Mouse (Mus musculus): ENCODE results near the gene Ass1.

Ass1 gene

DNA sequence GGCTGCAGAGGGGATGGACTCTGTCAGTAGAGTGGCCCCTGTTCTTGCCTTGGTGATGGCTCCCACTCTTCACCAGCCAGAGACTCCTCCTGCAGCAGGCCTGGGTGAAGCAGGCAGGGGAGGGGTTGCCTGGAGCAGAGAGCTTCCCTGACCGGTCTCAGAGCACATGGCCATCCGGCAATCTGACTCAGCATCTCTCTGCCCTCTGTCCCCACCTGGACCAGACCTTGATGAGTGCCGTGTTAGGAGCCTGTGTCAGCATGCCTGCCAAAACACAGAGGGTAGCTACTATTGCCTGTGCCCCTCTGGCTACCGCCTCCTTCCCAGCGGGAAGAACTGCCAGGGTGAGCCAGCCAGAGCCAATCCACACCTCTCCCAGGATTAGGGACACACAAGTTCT is 11.5 kb upstream of the Ass1 start:
- in situ Hi-C loops (cut with MboI; ENCODE audit: unreplicated experiment in 2 of 2), result no loop called here

DNA sequence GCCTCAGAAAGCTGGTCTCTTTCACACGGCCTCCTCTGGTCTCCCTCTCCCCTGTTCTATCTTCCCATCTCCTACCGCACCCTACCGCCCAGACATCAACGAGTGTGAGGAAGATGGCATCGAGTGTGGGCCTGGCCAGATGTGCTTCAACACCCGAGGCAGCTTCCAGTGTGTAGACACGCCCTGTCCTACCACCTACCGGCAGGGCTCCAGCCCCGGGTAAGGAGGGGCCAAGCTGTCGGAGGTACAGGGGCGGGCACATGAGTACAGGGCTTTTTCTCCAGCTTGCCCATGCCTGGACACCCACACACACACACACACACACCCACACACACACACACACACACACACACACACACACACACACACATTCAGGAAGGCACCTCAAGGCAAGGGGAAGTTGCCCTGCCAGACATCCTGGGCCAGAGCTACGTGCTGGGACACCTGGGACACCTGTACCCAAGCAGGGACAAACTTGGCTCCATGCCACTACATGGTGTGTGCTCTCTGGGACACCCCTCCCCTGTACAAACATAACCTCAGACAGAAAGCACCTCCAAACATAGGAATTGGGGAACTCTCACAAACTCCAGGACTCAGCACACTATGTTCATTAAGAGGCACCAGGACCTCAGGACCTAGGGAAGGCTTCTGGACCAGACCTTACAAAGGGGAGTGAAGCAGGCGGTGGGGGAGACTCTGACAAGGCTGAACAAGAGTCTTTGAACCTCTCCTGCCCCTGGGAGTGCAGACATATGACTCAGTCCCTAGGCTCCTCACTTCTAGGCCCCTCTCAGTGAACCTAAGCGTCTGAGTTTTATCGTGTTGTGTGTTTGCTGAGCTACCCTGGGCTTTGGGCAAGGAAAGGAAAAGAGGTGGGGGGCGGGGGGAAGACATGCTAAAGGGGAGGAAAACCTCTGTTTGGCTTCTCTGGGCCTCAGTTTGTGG is 10.7 kb upstream of the Ass1 start:
- in situ Hi-C loops (cut with MboI; ENCODE audit: unreplicated experiment in 2 of 2), result no loop called here

DNA sequence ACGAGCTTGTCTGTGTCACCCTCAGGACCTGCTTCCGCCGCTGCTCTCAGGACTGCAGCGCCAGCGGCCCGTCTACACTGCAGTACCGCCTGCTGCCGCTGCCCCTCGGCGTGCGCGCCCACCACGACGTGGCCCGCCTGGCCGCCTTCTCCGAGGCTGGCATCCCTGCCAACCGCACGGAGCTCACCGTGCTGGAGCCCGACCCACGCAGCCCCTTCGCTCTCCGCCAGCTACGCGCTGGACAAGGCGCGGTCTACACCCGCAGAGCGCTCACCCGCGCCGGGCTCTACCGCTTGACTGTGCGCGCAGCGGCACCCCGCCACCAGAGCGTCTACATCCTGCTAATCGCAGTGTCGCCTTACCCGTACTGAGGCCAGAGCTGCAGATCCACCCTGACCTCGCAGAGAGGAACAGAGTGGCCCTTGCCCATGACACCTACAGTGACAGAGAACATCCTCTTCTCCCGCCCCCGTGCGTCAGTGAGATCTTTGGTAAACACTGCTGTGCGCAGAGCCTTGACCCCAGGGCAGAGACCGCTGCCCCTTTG is 9.9 kb upstream of the Ass1 start:
- in situ Hi-C loops (cut with MboI; ENCODE audit: unreplicated experiment in 2 of 2), result no loop called here

DNA sequence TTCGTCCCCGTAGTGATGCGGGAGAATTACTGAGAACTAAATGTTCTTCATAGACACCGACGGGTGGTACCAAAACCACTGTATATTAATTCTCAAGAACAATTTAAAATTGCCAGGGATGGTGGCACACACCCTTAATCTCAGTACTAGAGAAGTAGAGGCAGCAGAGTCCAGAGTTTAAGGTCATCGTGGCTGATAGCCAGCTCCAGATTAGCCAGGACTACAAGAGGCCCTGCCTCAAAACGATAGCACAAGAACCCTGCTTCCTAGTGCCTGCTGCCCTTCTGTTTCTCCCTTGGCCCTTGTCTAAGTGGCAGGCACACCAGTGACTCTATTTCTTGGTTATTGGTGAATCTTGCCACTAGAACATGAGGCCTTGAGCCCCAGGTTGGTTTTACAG is 9.1 kb upstream of the Ass1 start:
- in situ Hi-C loops (cut with MboI; ENCODE audit: unreplicated experiment in 2 of 2), result no loop called here

DNA sequence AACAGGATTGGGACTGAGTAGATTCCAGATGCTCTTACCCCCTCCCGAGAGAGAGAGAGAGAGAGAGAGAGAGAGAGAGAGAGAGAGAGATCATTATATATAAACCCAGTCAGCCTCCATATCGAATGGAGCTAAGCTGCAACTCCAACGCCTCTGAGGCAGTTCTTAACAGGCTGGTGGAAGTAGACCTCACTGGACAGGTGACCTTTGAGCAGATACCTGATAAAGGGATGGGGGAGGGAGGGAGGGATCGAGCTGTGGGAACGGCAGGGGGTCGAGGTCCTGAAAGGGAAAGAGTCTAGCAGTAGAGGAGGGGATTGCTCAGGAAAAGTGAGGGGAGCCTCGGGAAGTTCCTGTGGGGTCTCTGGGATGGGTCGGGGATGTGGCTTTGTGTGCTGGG is 8.0 kb upstream of the Ass1 start:
- in situ Hi-C loops (cut with MboI; ENCODE audit: unreplicated experiment in 2 of 2), result no loop called here

DNA sequence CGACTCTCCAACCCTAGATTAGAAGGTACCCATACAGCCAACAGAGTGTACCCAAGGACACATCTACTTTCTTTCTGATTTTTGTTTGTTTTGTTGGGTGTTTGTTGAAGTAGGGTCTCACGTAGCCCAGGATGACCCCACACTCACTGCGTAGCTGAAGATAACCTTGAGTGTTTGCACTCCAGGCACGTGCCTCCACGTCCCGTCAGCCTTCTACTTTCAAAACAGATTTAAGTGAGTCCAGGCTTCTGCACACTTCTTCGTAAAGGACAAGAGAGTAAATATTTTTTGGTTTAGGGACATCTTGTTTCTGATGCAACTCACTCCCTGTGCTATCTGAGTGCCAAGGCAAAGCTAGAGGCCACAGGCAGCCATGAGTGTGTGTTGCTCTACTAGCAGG is 6.8 kb upstream of the Ass1 start:
- in situ Hi-C loops (cut with MboI; ENCODE audit: unreplicated experiment in 2 of 2), result no loop called here

DNA sequence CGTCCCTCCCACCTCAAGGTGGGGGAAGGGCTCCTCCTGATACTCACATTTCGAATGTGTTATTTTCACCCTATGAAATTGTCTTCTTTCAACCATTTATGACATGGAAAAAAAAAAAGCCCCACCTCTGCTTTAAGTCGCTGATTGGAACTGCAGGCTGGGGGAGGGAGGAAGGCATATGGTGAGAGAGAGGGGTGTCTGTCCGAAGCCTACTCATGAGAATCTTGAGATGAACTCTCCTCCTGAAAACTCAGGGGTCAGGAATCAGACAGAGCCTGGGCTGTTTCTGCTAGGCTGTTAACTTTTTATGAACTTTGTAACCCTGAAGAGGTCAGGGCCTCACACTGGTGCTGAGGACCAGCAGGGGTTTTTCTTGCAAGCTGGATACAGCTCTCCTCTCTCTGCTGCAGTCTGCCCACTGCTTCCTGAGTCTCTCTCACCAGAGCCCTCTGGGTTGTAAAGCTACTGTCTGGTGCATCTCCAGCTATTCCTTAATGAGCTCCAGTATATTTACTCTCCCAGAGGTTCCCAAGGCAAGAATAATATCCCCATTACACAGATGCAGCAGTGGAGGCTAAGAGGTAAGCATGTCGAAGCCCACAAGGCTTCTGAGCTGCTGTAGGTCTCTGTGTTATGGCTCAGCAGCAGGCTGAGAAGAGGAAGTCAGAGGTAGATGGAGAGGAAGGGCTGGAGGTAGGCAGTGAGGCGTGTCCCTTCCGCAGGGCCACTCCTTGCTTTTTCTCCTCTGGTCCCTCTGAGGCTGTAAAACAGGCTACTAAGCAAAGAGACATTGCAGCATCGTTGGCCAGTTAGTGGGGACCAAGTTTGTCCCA is 6.1 kb upstream of the Ass1 start:
- in situ Hi-C loops (cut with MboI; ENCODE audit: unreplicated experiment in 2 of 2), result no loop called here

DNA sequence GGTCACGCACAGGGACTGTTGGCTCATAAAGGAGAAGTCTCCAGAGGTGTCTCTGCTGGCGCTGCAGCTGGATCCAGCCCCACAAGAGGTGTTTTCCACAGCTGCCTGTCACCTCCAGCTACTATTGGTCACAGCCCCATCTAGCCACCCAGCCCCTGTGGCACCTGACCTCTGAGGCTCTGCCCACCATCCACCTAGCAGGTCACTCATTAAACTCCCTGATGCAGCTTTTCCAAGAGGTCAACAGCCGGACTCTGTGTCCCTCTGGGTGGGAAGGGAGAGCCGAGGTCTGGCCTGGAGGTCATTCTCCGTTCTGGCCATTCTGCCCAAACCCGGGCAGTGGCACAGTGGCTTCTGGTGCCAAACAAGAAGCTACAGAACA is 5.5 kb upstream of the Ass1 start:
- in situ Hi-C loops (cut with MboI; ENCODE audit: unreplicated experiment in 2 of 2), result no loop called here

DNA sequence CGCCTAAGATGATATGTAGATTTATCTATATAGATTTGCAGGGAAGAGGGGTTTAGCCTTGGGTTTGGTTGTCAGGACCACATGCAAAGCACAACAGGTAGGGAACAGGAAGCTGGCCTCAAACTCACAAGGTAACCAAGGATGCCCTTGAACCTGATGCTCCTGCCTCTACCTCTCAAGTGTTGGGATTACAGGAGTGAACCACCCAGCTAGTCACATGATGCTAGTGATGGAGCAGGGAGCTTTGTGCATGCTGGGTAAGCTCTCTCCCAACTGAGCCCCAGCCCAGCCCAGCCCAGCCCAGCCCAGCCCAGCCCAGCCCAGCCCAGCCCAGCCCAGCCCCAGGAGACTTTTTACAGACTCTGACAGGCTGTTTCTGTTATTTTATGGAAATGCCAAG is 2.5 kb upstream of the Ass1 start:
- in situ Hi-C loops (cut with MboI; ENCODE audit: unreplicated experiment in 2 of 2), result no loop called here

DNA sequence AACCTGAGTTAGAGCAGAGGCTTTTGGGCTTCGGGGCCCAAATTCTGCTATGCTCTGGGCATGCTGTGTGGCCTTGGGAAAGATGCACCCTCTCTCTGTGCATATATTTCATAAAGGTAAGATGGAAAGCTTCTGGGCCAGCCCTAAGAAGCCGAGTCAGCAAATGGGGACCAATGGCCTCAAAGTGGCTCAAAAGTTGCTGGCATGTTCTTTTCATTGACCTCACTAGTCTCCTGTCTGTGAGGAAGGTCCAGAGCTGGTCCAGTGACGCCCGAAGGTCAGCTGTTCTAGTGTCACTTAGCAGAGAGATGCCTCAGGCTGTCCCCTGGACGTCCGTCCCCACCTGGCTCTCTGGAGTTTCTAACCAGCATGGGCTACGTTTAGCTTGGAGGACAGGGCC is 1.1 kb upstream of the Ass1 start:
- in situ Hi-C loops (cut with MboI; ENCODE audit: unreplicated experiment in 2 of 2), result no loop called here

DNA sequence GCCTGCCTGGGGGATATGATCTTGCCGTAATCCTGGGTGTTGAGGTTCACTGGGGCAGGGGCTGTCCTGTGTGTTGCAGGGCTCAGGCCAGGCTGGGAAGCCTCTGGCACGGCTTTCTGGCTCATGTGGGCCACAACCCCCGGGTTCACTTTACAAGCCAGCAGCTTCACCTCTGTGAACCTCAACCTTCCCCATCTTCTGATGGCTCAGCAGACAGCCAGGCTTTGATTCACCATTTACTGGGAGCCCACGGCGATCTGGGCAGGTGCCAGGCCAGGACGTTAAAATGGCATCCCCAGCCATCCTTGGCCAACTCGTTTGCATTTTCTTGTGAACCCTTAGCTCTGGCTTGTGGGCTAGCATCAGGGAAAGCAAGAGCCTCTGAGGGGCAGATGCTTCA is 527 bp upstream of the Ass1 start:
- in situ Hi-C loops (cut with MboI; ENCODE audit: unreplicated experiment in 2 of 2), result no loop called here

DNA sequence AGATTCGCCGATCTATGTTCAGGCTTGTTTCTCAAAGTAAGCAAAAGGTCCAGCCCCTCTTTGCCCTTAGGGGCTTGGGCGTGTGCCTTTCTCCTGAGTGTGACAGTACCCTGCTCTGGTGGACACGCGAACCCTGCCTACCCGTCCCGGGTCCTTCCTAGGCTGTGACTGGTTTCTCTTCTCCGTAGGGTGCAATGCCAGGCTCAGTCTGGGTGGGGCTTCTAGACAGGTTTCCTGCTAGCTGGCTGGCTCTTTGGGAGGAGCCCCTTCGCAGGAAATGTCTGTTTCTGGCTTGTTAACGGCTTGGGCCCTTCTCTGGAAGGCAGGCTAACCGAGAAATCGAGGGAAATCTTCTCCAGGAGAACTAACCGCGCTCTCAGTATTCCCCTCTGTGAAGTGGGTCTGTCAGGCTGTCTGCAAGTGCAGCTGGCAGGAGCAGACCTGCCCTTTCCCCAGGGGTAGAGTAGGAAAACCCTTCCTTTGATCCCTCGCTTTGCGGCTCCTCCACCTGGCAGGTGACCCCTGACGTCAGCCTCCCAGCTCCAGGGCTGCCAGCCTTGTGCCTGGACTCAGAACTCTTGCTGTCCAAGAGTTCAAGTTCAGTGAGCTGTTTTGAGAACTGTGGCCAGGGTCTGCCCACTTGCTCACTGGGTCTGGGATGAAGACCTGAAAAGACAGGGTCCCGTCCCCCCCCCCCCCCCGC is 827 bp downstream of the Ass1 start:
- in situ Hi-C loops (cut with MboI; ENCODE audit: unreplicated experiment in 2 of 2), result loop anchor here in 1 of 2 experiments (5.0 kb wide), 1 partner anchor 39 kb away; no protein-coding TSS in a partner anchor

DNA sequence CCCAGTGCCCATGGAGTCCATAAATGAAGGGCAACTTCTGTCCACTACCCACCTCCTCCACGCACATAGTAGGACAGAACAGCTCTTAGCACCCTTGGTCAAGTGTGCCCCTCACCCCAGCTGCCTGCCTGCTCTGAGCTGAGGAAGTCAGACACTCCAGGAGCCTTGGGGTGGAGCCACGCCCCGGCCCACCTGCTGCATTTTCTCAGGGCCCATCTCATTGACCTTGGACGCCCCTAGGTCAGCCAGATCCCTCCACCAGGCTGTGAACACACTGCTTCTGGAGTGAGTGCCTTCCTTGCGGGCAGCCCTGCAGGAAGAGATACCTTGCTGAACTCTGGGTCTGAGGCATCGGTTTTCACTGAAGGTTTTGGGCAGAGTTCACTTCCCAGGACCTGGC is 1.6 kb downstream of the Ass1 start:
- in situ Hi-C loops (cut with MboI; ENCODE audit: unreplicated experiment in 2 of 2), result loop anchor here in 1 of 2 experiments (5.0 kb wide), 1 partner anchor 39 kb away; no protein-coding TSS in a partner anchor

DNA sequence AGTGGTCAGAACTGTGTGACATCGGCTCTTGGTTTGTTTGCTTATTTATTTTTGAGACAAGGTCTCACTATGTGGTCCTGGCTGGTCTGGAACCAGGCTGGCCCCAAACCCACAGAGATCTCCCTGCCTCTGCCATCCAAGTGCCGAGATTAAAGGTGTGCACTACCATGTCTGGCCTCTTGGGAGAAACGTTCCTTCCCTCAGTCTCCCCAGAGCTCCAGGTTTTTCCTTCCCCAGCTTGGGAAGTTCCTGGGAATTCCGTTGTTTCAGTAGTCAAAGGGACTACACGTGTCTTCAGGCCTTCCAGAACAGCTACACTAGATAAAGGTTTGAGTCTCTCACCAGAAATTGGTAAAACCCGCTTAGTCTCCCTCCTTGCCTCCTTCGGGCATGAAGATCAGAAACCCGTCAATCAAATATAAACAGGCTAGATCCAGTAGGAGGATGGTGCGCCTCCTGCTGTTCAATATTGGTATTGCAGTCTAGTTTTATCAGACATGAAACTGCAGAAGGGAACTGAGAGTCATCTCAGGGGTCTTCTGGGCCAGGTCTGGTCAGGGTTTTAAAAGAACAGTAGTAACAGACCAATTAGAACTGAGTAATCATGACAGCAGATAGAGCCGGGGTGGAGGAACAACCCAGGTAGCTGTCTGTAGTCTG is 2.5 kb downstream of the Ass1 start:
- in situ Hi-C loops (cut with MboI; ENCODE audit: unreplicated experiment in 2 of 2), result loop anchor here in 1 of 2 experiments (5.0 kb wide), 1 partner anchor 40 kb away; no protein-coding TSS in a partner anchor

DNA sequence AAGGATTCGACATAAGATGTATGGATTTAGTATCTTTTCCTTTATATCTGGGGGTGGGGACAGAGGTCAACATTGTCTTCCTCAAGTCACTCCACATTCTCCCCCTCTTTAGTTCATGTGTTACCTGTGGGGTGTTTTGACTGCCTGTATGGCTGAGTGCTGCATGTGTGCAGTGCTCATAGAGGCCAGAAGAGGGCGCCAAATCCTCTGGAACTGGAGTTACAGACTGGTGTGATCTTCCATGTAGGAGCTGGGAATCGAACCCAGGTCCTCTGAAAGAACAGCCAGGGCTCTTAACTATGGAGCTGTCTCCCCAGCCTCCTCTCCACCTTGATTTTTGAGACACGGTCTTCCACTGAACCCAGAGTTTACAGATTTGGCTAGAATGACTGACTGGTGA is 3.9 kb downstream of the Ass1 start:
- in situ Hi-C loops (cut with MboI; ENCODE audit: unreplicated experiment in 2 of 2), result loop anchor here in 1 of 2 experiments (5.0 kb wide), 1 partner anchor 42 kb away; no protein-coding TSS in a partner anchor

DNA sequence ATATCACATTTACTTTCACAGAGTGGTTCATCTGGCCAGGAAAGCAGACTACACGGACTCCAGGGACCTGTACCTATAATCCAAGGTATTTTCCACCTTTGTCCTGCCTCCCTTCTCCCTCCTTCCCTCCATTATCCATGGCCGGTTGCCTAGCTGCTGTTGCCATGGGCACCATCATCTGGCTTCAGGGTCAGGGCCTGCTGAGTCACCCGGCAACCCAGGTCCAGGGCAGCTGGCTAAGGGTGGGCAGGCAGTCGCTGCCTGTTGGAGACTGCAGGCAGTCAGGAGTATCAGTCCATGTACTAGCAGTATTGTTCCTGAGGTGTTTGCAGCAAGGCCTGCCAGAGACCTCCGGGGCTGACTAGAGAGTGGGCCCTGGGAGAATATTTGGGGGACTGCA is 4.7 kb downstream of the Ass1 start:
- in situ Hi-C loops (cut with MboI; ENCODE audit: unreplicated experiment in 2 of 2), result loop anchor here in 1 of 2 experiments (5.0 kb wide), 1 partner anchor 42 kb away; no protein-coding TSS in a partner anchor

DNA sequence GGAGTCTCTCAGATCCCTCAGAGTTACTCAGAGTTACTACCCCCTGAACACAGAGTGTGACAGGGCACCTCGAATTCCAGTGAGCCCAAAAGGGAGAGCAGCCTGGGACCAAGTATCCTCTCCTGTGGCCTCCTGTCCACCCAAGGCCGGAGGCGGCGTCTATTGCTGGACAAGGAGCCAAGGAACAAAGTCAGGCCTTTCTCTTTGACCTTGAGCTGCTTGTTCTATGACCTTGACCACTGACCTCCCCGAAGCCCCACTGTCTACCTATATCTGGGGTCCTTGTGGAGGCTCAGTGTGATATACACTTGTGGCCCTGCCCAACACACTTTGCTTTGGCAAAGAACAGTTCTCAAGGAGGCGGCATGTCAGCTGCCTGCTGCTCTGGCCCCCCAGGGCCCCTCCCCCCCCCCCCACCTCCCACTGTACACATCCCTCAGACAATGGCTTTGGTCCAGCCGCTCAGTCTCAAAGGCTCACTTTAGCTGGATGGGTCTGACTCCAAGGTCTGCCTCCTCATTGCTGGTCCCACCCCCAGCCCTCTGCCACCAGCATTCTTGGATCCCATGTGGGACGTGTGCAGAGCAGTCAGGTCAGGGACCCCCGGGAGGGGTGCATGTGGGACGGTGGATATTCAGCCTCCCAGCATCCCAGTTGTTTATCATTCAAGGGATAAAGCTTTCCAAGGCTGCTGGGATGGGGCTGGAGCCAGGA is 6.3 kb downstream of the Ass1 start:
- in situ Hi-C loops (cut with MboI; ENCODE audit: unreplicated experiment in 2 of 2), result no loop called here

DNA sequence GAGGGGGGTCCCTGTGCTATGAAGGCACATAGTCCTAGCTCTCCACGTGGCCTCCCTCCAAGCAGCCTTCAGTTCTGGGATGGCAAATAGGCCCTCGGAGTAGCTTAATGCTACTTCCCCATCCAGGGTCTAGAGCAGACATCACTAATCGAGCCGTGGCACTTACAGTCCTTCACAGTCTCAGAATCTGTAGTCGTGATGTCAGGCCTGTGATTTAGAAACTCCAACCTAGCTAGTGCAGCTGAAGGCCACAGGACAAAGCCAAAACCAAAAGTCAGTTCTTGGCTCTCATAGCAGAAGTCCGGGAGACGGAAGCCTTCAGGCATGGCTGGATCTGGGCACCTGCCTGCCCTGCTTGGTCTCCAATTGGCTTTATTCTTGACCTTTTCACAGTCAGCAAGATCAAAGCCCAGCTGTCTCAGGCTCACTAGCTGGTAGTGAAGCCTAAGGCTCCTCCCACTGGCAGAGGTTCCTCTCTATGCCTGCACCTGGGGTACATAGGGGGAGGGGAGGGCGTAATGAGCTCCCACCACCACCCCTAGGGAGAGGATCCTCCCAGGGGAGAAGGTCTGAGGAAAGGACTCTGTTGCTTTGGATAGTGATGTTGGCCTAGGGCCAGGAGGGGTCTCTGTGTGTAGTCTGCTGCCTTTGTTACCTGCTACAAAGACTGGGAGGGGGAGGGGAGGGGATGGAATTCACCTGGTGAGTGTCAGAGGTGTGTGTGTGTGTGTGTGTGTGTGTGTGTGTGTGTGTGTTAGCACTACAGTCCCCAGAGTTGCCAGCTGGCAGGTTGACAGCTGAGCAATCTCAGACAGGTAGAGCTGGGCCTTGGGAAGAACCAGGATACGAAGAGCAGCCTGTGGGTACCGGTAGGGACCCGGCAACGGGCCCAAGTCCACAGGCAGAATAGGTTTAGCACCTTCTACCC is 7.5 kb downstream of the Ass1 start:
- in situ Hi-C loops (cut with MboI; ENCODE audit: unreplicated experiment in 2 of 2), result no loop called here

Data from v-Abl transformed pro-B cells (cell line).